Mouse (Mus musculus) embryonic facial prominence, embryonic 10.5 days (tissue): ENCODE measurements around the gene Slc31a2. TPM values are rescaled to one million over a fixed set of nuclear protein-coding genes. Genes with fewer than 3 reads are reported as not detected.

ENCODE experiments used
- DNase-seq: peaks from one replicate; pipeline ENCODE4 v3.0.0-alpha.2; 2017; ENCODE audit warnings: low spot score
- H3K27ac ChIP-seq: fragments of 300-500 bp; sonication (generic); replicated peaks from 2 replicates; pipeline ENCODE4 v1.5.1; 2016; ENCODE audit warnings: mild to moderate bottlenecking
- H3K27me3 ChIP-seq: fragments of 300-500 bp; sonication (generic); replicated peaks from 2 replicates; pipeline ENCODE4 v1.6.1; 2016; ENCODE audit warnings: low read depth, mild to moderate bottlenecking; ENCODE audit not compliant: poor library complexity, severe bottlenecking
- H3K36me3 ChIP-seq: fragments of 300-500 bp; sonication (generic); replicated peaks from 2 replicates; pipeline ENCODE4 v1.6.1; 2016; ENCODE audit warnings: mild to moderate bottlenecking, moderate library complexity
- H3K4me1 ChIP-seq: fragments of 300-500 bp; sonication (generic); 2 replicates; pipeline ENCODE4 v1.6.1; 2016
- H3K4me3 ChIP-seq: fragments of 300-500 bp; sonication (generic); 2 replicates; pipeline ENCODE4 v1.5.1; 2016; ENCODE audit warnings: mild to moderate bottlenecking, moderate library complexity
- H3K9me3 ChIP-seq: fragments of 300-500 bp; sonication (generic); 2 replicates; pipeline ENCODE4 v1.6.1; 2016; ENCODE audit warnings: mild to moderate bottlenecking
- WGBS: fragments of 180-500 bp; shearing (Covaris S2); methylation state at CpG from one replicate; pipeline ENCODE4 v1.1.7; 2016; 5-methylcytosine and 5-hydroxymethylcytosine counted together
- polyA plus RNA-seq: library from polyadenylated mRNA; unstranded; fragments of >200 nt; fragmentation: Nextera tagmentation; extraction: Ambion mirVana; gene quantifications from 2 replicates; pipeline ENCODE4 v1.2.1, GENCODE M21; 2016

The Slc31a2 gene
- polyA plus RNA-seq, 1 experiment from 2014 or later: 10.2 TPM

DNA sequence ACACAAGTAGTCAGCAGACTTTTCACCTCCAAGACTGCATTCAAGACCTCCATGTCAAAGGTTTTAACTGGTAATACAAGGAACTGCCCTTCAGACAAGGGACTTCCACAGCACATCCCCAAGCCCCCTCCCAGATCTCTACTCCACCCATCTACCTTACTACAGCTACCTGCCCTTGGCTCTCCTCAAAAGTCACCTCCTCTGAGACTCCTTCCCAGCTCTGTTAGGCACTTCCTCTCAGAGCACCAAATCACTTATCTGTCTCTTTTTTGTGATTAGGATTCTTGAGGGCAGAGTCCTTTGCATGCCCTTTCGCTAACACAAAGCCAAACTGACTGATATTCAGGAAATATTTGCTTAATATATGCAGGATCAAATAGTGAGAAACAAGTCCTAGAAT lies 43.9 kb downstream of the Slc31a2 start:
- Histone ChIP-seq H3K27me3 (no peaks in the 10 kb centered on the region), H3K27ac (no peak overlapping the region), H3K4me1 (no peaks in the 10 kb centered on the region), H3K9me3 (no peaks in the 10 kb centered on the region), H3K36me3 (peaks cover 63% of the 10 kb centered on the region), H3K4me3 (no peak overlapping the region)
- no peak for DNase-seq
- WGBS: 97% methylated on average over 1 of the region's 1 CpGs

DNA sequence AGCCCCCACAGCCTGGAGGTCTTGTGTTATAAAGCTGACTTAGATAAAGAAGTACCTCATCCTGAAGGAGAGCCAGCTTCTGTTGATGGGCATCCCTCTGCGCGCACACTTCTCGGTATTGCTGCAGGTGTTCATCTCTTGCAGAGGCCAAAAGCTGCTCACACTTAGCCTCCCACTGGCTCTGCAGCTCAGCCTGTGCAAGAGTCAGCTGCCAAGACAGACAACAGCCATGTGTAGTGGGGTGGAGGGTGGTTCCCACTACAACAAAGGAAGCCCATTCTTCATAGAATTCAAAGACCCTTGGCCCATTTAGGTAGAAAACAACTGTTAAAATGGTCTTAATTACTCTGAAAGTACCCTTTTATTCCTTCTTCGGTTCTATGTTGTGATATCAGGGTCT lies 44.5 kb downstream of the Slc31a2 start:
- H3K9me3 ChIP-seq: no peaks in the 10 kb centered on the region
- no peaks in the 10 kb centered on the region for H3K27me3 ChIP-seq
- no peak for DNase-seq
- H3K4me1 ChIP-seq: no peaks in the 10 kb centered on the region
- no peak overlapping the region for H3K4me3 ChIP-seq
- peaks cover 57% of the 10 kb centered on the region for H3K36me3 ChIP-seq
- WGBS: 83% methylated on average over 4 of the region's 4 CpGs
- no peak overlapping the region for H3K27ac ChIP-seq

DNA sequence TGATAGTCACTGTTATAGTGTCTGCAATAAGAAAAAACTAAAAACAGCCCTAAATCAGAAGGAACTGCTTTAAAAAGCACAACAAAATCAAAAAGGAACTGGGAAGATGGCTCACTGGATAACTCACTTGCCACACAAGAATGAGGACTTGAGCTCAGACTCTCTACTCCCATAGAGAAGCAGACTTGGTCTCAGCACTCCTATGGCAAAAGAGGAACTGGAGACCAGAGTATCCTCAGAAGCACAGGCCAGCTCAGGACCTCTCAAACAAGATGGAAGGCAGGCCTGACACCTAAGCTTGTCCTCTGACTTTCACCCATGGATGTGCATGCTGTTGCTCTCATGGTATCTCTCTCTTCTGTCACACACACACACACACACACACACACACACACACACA lies 46.0 kb downstream of the Slc31a2 start:
- Histone ChIP-seq H3K4me1 (no peaks in the 10 kb centered on the region), H3K27me3 (no peaks in the 10 kb centered on the region), H3K4me3 (no peak overlapping the region), H3K27ac (no peak overlapping the region), H3K36me3 (peaks cover 48% of the 10 kb centered on the region), H3K9me3 (no peaks in the 10 kb centered on the region)
- DNase-seq: no peak

DNA sequence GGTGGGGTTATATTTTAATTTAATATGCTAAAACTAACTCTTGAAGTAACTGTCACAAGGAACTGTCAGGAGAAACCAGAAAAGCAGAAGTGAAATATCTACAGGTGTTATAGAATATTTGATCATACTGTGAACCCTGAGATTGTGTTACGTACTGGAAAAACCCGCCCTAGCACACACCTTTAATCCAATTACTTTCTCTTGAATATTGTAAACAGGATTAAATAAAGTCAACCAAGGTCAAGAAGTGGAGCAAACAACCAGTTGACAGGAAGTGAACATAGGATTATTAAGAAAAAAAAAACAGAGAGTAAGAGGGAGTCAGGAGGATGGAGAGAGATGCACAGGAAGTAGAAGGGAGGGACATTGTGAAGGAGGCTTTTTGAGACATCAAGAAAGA lies 50.5 kb downstream of the Slc31a2 start:
- no peaks in the 10 kb centered on the region for H3K27me3 ChIP-seq
- no peak overlapping the region for H3K27ac ChIP-seq
- no peaks in the 10 kb centered on the region for H3K4me1 ChIP-seq
- H3K4me3 ChIP-seq: no peak overlapping the region
- no peaks in the 10 kb centered on the region for H3K9me3 ChIP-seq
- DNase-seq: no peak
- peaks cover 28% of the 10 kb centered on the region for H3K36me3 ChIP-seq
- 90% methylated on average over 2 of the region's 2 CpGs for WGBS

DNA sequence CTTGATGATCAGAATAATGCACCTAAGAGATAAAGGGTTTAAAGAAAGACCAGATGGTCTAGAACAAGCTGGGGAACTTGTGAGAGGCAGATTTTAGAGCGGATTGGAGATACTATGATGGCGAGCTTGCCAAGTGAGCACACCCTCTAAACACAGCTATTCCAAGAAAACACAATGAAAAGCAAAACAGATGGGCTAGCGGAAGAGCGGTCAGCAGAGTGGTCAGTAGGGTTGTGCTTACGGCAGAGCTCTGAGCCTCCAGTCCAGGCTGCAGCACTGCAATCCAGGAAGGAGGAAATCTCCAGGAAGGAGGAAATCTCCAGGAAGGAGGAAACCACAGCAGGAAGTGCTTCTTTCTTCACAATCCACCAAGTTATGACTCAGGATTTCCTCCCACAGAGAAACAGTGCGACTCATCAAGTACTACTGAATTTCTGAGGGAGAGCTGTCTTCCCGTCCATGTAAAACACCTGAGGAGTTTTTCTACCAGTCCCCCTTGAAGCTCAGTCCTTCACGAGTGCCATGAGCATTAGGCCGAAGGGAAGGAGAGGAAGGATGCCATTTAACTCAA lies 51.4 kb downstream of the Slc31a2 start:
- 90% methylated on average over 9 of the region's 9 CpGs for WGBS
- no peak for DNase-seq
- no peaks in the 10 kb centered on the region for H3K9me3 ChIP-seq
- H3K27me3 ChIP-seq: no peaks in the 10 kb centered on the region
- no peak overlapping the region for H3K27ac ChIP-seq
- H3K4me3 ChIP-seq: no peak overlapping the region
- no peaks in the 10 kb centered on the region for H3K4me1 ChIP-seq
- peaks cover 33% of the 10 kb centered on the region for H3K36me3 ChIP-seq

DNA sequence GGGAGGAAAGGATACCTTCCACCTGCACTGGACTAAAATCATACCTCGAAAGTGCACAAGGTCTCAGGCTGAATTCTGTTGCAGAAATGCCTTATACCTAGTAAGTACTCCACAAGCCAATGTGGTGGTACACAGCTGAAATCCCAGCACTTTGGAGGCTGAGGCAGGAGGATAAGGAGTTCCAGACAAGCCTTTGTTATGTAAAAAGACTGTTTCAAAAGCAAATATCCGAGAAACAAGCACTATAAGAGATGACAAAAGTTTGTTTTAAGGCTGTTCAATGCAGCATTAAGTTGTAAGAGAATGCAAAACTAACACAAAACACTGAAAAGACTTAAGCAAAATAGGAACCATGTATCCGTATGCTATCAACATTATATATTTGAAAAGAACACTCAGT lies 52.2 kb downstream of the Slc31a2 start:
- WGBS: 86% methylated on average over 3 of the region's 3 CpGs
- Histone ChIP-seq H3K36me3 (peaks cover 37% of the 10 kb centered on the region), H3K27ac (no peak overlapping the region), H3K27me3 (no peaks in the 10 kb centered on the region), H3K9me3 (no peaks in the 10 kb centered on the region), H3K4me1 (no peaks in the 10 kb centered on the region), H3K4me3 (no peak overlapping the region)
- no peak for DNase-seq

DNA sequence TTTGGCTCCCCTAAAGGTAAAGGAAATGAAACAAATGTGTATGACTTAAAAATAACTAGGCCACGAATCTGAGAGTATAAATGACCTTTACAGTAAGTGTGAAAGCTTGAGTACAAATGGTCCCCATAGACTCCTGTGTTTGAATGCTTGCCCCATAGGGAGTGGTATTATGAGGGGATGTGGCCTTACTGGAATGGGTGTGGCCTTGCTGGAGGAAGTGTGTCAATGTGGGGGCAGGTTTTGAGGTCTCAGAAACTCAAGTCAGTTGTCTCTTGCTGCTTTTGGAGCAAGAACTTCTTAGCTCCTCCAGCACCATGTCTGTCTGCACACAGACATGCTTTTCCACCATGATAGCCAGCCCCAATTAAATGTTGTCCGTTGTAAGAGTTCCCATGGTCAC lies 54.1 kb downstream of the Slc31a2 start:
- peaks cover 50% of the 10 kb centered on the region for H3K36me3 ChIP-seq
- H3K9me3 ChIP-seq: no peaks in the 10 kb centered on the region
- H3K27me3 ChIP-seq: no peaks in the 10 kb centered on the region
- no peak overlapping the region for H3K4me3 ChIP-seq
- no peaks in the 10 kb centered on the region for H3K4me1 ChIP-seq
- 86% methylated on average over 2 of the region's 2 CpGs for WGBS
- H3K27ac ChIP-seq: no peak overlapping the region
- no peak for DNase-seq

DNA sequence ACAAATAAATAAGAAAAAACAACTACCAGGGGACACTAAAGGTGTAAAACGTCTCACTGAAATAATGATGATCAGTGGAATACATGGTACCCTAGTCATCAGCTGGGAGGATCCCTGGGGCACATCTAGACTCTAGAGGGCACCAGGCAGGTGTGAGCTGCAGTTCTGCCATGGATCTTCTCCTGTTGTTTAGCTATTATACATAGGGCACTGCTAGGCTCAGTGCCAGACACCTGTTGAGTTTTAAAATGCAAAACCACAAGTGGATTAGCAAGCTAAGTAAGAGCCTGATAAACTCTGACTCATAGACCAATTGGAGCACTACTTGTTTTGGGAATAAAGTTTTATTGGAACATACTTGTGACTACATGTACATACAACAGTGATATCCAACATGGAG lies 55.9 kb downstream of the Slc31a2 start:
- peaks cover 63% of the 10 kb centered on the region for H3K36me3 ChIP-seq

DNA sequence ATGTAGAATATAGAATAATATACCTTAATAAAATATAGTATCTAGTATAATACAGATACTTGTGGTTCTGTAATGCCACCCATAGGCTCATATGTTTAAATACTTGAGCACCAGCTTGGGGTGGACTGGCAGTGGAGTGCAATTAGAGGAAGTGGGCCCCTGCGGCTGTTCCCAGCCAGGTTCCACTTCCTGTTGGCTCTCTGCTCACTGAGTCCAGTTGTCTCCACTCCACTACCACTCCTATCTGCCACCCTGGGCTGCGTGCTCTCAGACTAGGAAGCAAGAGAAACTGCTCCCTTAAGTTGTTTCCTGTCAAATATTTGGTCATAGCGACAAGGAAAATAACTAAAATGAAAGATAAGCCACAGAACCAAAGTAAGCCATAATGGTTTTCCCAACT lies 60.3 kb downstream of the Slc31a2 start:
- 91% methylated on average over 3 of the region's 3 CpGs for WGBS
- Histone ChIP-seq H3K27me3 (no peaks in the 10 kb centered on the region), H3K27ac (no peak overlapping the region), H3K4me3 (no peak overlapping the region), H3K36me3 (peaks cover 78% of the 10 kb centered on the region), H3K4me1 (no peaks in the 10 kb centered on the region), H3K9me3 (no peaks in the 10 kb centered on the region)
- no peak for DNase-seq

More for the DNA sequence above, 55.9 kb downstream of the Slc31a2 start:
- no peak overlapping the region for H3K4me3 ChIP-seq
- no peaks in the 10 kb centered on the region for H3K27me3 ChIP-seq
- DNase-seq: no peak
- no peaks in the 10 kb centered on the region for H3K4me1 ChIP-seq
- H3K9me3 ChIP-seq: no peaks in the 10 kb centered on the region
- no peak overlapping the region for H3K27ac ChIP-seq
- 65% methylated on average over 1 of the region's 1 CpGs for WGBS

DNA sequence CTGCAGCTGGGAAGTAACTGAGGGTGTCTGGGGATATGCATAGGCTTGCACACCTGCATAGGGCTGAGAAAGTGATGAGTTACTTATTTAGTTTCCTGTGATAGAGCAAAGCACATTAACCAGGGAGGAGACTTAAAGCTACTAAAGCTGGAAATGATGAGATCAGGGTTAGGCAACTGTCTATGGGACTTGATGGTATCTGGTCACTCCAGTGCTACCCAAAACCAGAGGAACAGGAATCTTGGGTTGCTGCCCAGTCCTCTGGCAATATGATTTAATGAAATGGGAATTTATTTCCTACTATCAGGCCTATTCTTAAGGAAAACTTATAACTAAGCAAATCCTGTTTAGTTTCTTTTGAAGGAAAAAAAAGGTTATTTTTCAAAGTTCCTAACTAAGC lies 63.7 kb downstream of the Slc31a2 start:
- no peaks in the 10 kb centered on the region for H3K4me1 ChIP-seq
- H3K9me3 ChIP-seq: no peaks in the 10 kb centered on the region
- H3K4me3 ChIP-seq: no peak overlapping the region
- no peaks in the 10 kb centered on the region for H3K27me3 ChIP-seq
- H3K27ac ChIP-seq: no peak overlapping the region
- no peak for DNase-seq
- H3K36me3 ChIP-seq: peaks cover 74% of the 10 kb centered on the region

DNA sequence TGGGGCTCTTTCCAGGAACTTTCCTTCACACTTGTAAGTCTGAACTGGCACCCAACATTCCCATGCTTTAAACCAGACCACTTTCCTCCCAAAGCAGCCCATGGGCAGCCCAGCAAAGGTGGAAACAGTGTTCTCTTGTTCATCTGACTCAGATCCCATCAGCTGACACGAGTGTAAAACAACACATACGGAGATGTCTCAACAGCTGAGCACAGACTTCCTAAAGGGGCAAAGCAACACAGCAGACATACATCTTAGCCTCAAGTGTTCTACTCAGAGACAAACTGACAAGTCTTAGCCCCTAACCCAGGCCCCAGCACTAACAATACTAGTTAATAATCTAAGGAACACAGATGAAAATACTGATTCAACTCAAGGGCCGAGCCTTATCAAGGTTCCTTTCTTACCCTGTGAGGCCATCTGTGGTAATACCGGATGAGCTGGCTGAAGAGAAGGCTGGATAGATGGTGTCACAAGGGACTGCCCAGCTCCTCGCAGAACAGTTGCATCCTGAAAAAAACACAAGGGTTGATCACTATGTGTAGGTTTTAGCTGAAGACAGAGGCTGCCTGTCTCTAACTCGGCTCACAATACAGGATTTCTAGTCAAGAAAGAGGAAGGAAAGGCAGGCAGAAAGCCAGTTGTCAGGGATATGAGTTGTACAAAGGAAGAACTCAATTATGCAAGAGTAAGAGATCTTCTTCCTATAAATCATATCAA lies 66.7 kb downstream of the Slc31a2 start:
- Histone ChIP-seq H3K27ac (no peak overlapping the region), H3K36me3 (peaks cover 67% of the 10 kb centered on the region), H3K27me3 (no peaks in the 10 kb centered on the region), H3K4me1 (no peaks in the 10 kb centered on the region), H3K9me3 (no peaks in the 10 kb centered on the region), H3K4me3 (no peak overlapping the region)
- 88% methylated on average over 6 of the region's 6 CpGs for WGBS
- no peak for DNase-seq

DNA sequence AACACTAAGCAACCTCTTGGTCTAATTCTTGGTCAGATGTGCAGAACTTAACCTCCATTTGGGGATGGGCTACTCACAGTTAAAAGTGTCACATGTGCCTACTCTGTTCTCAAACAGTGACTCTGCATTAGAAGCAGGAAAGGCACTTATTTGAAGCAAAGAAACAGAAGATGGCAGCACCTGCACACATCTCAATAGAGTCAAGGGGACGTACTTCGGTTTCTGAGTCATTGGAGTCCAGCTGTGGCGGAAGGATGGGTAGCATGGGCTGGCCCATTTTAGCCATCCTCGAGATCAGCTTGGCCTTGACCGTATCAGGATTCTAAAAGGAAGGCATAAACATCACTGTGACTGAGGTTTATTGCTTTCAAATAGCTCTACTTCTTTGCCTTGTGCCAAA lies 69.6 kb downstream of the Slc31a2 start:
- Histone ChIP-seq H3K9me3 (no peaks in the 10 kb centered on the region), H3K4me1 (no peaks in the 10 kb centered on the region), H3K27ac (no peak overlapping the region), H3K36me3 (peaks cover 62% of the 10 kb centered on the region), H3K27me3 (no peaks in the 10 kb centered on the region), H3K4me3 (no peak overlapping the region)
- no peak for DNase-seq
- 89% methylated on average over 5 of the region's 5 CpGs for WGBS

DNA sequence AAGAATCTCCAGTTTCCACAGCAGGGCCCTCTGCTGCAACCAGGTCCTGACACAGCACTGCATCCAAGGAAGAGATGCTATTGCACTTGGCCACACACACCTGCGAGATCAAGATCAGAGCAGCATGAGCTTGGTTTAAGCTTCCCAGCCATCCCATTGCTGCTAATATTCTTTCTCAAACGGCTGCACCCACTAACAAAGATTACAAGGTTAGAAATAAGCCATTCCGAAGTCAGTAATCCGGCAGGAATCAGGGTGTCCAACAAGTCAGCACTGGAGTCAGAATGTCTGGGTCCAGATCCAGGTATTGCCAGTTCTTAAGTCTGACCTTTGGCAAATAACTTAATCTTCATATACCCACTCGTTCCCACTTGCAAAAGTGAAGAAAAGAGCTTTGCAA lies 76.2 kb downstream of the Slc31a2 start:
- no peak for DNase-seq
- no peaks in the 10 kb centered on the region for H3K4me1 ChIP-seq
- H3K27ac ChIP-seq: no peak overlapping the region
- H3K27me3 ChIP-seq: no peaks in the 10 kb centered on the region
- H3K36me3 ChIP-seq: peaks cover 34% of the 10 kb centered on the region
- no peak overlapping the region for H3K4me3 ChIP-seq
- WGBS: 91% methylated on average over 5 of the region's 5 CpGs
- H3K9me3 ChIP-seq: no peaks in the 10 kb centered on the region
